10 mouse cellular contexts compared by ENCODE assay signal in the genomic region with DNA sequence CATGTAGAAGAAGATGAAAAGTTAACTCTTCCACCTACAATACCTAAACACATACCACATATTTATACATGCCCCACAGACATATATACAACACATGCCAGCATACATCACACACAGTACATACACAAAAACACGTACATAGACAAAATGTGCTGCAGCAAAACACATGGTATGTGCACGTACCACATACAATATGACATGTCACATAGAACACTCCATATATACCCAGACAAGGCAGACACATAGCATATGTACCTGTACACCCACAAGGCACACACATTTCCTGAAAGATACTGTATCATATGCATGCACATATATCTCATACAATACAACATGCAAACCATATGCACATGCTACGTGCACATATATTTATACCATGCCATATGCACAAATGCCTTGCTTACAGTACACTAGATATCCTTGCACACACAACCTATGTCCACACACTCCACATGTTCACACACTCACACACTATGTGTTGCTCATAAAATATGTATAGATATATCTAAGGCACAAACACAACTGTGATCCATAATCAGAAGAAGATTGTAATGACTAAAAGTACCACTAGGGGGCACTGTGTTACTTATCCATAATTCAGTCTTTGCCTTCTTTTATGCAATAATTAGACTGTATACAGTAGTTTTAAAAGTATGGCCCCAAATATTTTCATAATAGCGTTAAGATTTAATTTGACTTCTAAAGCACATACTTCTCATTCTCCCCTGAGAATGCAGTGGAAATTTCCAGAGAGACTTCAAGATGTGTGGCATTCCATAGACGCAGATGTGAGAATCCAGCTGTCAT. TPM values are rescaled to one million over a fixed set of nuclear protein-coding genes. Genes with fewer than 3 reads are reported as not detected.
DNase-seq lines count a peak whose midpoint lies in the region; ATAC-seq and TF ChIP-seq lines count a peak whose summit lies in the region.
"Had no signal": no experiment of that assay in that cellular context is flagged by ENCODE, and none has a peak within 500 bp of the region (broad histone marks: within the 10 kb centered on the region; RNA-seq: fewer than 3 reads in every experiment).

No protein-coding gene starts in this region.

- no peak for ATAC-seq in G1E (ENCODE audit: extremely low read depth, insufficient number of reproducible peaks, low FRiP score, poor library complexity, severe bottlenecking)
- ATAC-seq in megakaryocyte-erythroid progenitor cell, adult 5-6 weeks (replicated peaks; ENCODE audit: low FRiP score, low TSS enrichment, poor library complexity, severe bottlenecking) = 0 out of 2 replicates have a peak, but pooled peaks have one; percentile 26
- ATAC-seq in heart, embryonic 12.5 days (ENCODE audit: insufficient number of reproducible peaks, low FRiP score) = no peak

- H3K4me2 ChIP-seq in heart, embryonic 12.5 days = no peak overlapping the region
- H3K4me2 ChIP-seq: embryonic facial prominence, embryonic 13.5 days; midbrain, embryonic 12.5 days had no signal

- TF ChIP-seq CTCF in layer of hippocampus, adult 2 months (conservative IDR thresholded peaks at IDR 0.05) = peak; percentile 98
- 0 out of 2 replicates have a peak, but pooled peaks have one; percentile 28 for TF ChIP-seq CTCF in G1E (IDR thresholded peaks at IDR 0.05; ENCODE audit: low read depth, low read length)

- no peak overlapping the region for H3K4me3 ChIP-seq in layer of hippocampus, adult 2 months
- H3K4me3 ChIP-seq in G1E (ENCODE audit: low read depth, low read length) = no peak overlapping the region
- no peak overlapping the region for H3K4me3 ChIP-seq in heart, embryonic 12.5 days
- H3K4me3 ChIP-seq: embryonic facial prominence, embryonic 13.5 days; midbrain, embryonic 12.5 days had no signal

- no peak overlapping the region for H3K27ac ChIP-seq in layer of hippocampus, adult 2 months
- no peak overlapping the region for H3K27ac ChIP-seq in heart, embryonic 12.5 days (ENCODE audit: poor library complexity, severe bottlenecking)
- H3K27ac ChIP-seq: embryonic facial prominence, embryonic 13.5 days; midbrain, embryonic 12.5 days had no signal

- peaks cover 17% of the 10 kb centered on the region for H3K27me3 ChIP-seq in G1E (ENCODE audit: insufficient read depth, low read length)
- peaks cover 16% of the 10 kb centered on the region for H3K27me3 ChIP-seq in heart, embryonic 12.5 days (replicated peaks)

- 69% methylated on average over 5 of the region's 5 CpGs for WGBS in heart, embryonic 12.5 days

- peaks cover 2% of the 10 kb centered on the region for H3K4me1 ChIP-seq in G1E (ENCODE audit: insufficient read depth, low read depth, low read length)
- H3K4me1 ChIP-seq in heart, embryonic 12.5 days (replicated peaks) = no peaks in the 10 kb centered on the region
- H3K4me1 ChIP-seq: midbrain, embryonic 12.5 days had no signal

- H3K36me3 ChIP-seq in G1E (replicated peaks) = no peaks in the 10 kb centered on the region
- no peaks in the 10 kb centered on the region for H3K36me3 ChIP-seq in heart, embryonic 12.5 days
- H3K36me3 ChIP-seq: embryonic facial prominence, embryonic 13.5 days; midbrain, embryonic 12.5 days had no signal

- intact Hi-C loops in gastrocnemius, postnatal 36 days (cut with DNase I) = loop anchor here (5.0 kb wide), 3 partner anchors 144 to 324 kb away; a partner anchor contains a TSS

- no peaks in the 10 kb centered on the region for H3K9me3 ChIP-seq in G1E (replicated peaks)
- no peaks in the 10 kb centered on the region for H3K9me3 ChIP-seq in heart, embryonic 12.5 days (replicated peaks)
- H3K9me3 ChIP-seq: embryonic facial prominence, embryonic 13.5 days; midbrain, embryonic 12.5 days had no signal

- no peak for DNase-seq in layer of hippocampus, adult 2 months (ENCODE audit: low spot score in 2 of 2)
- no peak for DNase-seq in layer of hippocampus, postnatal 36 days
- no peak for DNase-seq in G1E (ENCODE audit: low spot score)
- peak; percentile 52 for DNase-seq in brain, adult 2 months (ENCODE audit: low read depth, low spot score)
- DNase-seq in gastrocnemius, postnatal 36 days = no peak
- DNase-seq: kidney, postnatal 36 days had no signal

- no peak overlapping the region for H3K9ac ChIP-seq in heart, embryonic 12.5 days
- H3K9ac ChIP-seq: embryonic facial prominence, embryonic 13.5 days; midbrain, embryonic 12.5 days had no signal

RNA-seq across cellular contexts. Expression of a gene that starts 12.5 kb away (rescaled TPM):
- 10 to 100 TPM; 29.2 to 29.6 TPM for total RNA-seq in layer of hippocampus, adult 2 months (2021)
- total RNA-seq in layer of hippocampus, postnatal 36 days (2021) = 10 to 100 TPM; 29.6 to 30.1 TPM
- total RNA-seq in G1E (2014; fragmentation: Nextera tagmentation) (13.8 and 26.1 TPM in 2 replicates), G1E (2017) (29.3 and 31.4 TPM in 2 replicates)
- 8.3 and 8.7 TPM in 2 replicates for polyA plus RNA-seq in G1E (2012)
- 6.4 and 19.1 TPM in 2 replicates for total RNA-seq in megakaryocyte-erythroid progenitor cell, adult 5-6 weeks (2014; fragmentation: Nextera tagmentation)
- 21.3 and 22.3 TPM in 2 replicates for total RNA-seq in megakaryocyte-erythroid progenitor cell, adult 5-6 weeks (2017)
- total RNA-seq in gastrocnemius, postnatal 36 days (2021) = 10 to 100 TPM; 19.5 to 21.6 TPM
- 19.6 and 21.8 TPM in 2 replicates for polyA plus RNA-seq in heart, embryonic 12.5 days (2016; fragmentation: Nextera tagmentation; extraction: Ambion mirVana)
